Mouse (Mus musculus) gastrocnemius, adult 18-20 months (tissue): Measurements from ENCODE around the gene Nnat. TPM values are rescaled to one million over a fixed set of nuclear protein-coding genes. Genes with fewer than 3 reads are reported as not detected.
"Not testable (repeated sequence)": the region's sequence is repeated elsewhere in the genome, so short reads cannot be mapped to it uniquely, and the experiment has no call there.

ENCODE experiments used
- DNase-seq: peaks from one replicate; pipeline ENCODE4 v3.0.0; 2021; ENCODE audit warnings: low spot score
- total RNA-seq, 2 experiments: library from RNA; stranded (reverse); gene quantifications; 2 replicates each; pipeline ENCODE4 v1.2.3; 2021

The Nnat gene
- total RNA-seq, 2 experiments from 2014 or later = 1.6 to 16.4 TPM

DNA sequence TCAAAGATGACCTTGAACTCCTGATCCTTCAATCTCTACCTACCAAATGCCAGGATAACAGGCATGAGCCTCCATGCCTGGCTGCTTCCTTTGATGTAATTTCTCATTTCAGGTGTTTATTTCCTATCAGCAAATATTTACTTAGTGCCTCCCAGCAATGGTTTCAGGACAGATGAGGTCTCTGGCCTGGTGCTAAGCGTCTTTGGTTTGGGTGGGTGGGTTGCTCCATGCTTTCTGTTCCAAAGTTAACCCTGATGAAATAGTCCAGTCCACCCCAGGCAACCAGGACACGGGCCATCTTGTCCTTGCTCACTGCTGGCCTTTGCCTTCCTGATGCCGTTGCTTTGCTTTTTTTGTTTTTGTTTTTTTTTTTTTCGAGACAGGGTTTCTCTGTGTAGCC is 9.6 kb upstream of the Nnat start:
- no peak for DNase-seq

DNA sequence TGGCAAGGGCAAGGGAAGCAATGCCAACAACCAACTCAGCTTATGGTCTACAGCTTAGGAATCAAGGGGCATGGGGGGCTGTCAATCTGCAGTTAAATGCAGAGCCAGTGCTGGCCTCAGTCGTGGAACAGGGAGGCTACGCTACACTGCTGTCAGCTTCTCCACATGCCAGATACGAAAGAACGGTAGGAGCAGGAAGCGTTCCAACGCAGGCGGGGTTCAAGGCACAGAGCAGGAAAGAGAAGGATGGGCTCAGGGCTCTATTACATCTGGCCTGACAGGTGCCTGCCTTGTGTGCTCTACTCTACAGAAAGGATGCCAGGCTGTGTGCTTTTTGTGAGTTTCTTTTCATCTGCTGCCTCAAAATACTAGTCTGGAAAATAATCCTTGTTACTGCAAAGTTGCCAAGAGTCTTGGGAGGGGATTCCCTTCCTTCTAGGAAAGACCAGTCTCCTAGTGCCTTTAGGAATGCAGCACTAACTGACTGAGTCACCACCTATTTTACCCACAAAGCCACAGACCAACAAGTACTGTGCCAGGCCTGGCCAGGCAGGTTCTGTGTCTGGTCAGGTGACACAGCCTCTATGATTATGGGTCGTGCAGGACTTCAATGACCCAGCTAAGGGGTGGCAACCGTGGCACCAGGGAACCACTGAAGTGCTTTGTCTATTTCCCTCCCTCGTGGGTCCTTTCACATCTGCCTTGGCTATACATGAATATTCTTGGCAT is 7.6 kb upstream of the Nnat start:
- no peak for DNase-seq

DNA sequence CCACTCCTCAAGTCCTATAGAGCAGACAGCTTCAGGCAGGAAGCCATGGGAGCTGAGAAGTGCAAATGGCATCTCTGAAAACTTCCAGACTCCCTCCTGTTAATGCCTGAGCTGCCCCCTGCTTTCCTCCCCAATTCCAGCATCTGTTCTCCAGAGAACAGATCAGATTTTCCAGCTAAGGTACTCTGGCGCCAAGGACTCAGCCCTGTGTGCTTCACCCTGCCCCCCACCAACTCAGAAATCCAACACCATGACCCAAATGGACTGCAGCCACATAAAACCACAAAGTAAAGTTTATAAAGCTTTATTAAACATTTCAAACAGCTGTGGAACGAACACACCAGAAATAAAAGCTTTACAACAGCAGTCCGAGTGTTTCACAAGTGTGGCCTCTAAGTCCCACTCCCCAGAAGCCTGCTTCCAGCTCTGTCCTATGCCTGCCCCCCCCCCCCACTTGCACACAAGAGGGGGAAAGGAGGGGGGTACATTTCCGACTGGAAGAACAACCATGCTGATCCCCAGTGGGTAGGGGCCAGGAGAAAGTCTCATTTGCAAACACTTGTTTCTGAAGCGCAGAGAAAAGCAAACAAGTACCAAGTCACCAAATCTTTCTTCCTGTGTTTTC is 3.7 kb upstream of the Nnat start:
- peak; percentile 36 for DNase-seq

DNA sequence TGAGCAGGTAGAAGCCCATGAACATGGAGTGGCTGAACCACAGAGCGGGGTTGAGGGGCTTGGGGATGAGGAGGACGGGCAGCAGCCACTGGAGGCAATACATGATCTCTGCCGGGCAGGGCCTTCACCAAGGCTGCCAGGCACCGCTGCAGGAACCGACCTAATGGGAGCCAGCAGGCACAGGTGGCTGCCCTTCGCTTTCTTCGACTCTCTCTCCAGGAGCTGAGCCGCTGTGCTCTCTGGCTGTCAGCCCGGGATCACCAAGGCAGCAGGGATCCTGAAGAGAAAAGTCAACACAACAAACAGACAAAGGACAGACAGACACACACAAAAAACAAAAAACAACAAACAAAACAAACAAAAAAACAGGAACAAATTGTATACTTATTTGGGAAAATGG is 1.8 kb upstream of the Nnat start:
- peak; percentile 56 for DNase-seq

DNA sequence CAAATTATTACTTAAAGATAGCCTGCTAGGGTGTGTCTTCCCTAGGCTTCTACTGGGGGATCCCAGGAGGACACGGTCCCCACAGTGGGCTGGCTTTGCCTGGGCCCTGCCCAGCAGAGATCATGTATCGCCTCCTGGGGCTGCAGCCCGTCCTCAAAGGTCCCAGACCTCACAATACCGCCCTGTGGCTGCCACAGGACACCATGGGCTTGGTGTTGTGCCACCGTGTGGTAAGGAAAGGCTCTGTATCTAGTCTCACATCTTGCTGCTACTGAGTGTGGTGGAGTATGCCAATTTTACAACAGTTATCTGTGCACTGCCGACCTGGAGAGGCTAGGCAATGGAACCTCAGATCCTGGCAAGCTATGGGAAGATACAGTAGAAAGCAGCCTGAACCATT is 1.4 kb upstream of the Nnat start:
- DNase-seq = peak; percentile 68

GRCm38 (mm10) chr2:157559440-157559839 is 438 bp upstream of the Nnat start:
- no peak for DNase-seq

GRCm38 (mm10) chr2:157560302-157560701 is 424 bp downstream of the Nnat start:
- DNase-seq = no peak

DNA sequence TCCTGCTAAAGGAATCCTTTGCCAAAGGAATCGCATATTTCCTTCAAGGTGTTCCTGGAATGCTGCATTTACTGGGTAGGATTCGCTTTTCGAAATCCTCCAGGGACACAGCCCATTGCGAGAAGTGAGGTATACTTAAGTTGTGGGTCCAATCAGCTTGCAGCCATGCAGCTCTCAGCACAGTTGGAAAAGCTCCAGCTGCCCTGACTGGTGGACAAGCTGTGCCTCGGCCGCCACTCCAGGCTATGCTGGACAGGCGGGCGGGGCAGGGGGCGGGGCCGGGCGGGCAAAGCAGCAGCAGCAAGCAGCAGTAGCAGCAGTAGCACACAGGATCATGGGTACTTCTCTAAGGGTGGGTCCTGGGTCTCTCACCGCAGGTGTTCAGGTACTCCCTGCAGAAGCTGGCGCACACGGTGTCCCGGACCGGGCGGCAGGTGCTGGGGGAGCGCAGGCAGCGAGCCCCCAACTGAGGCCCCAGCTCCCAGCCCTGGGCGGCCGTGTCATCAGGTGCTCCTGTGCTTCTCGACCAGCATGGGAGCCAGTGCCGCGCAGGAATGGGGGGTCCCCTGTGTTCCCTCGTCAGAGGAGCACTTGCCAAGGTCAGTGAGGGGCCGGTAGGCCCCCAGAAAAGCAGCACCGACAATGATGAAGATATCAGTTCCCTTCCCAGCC is 1.4 kb downstream of the Nnat start:
- DNase-seq = peak; percentile 84

- no peak for DNase-seq
Measured at GRCm38 (mm10) chr2:157563031-157563430, 3.2 kb downstream of the Nnat start.

- no peak for DNase-seq
Measured at GRCm38 (mm10) chr2:157564723-157565122, 4.8 kb downstream of the Nnat start.

GRCm38 (mm10) chr2:157565446-157565845 is 5.6 kb downstream of the Nnat start:
- no peak for DNase-seq

GRCm38 (mm10) chr2:157565898-157566259 is 6.0 kb downstream of the Nnat start:
- no peak for DNase-seq

- peak; percentile 88 for DNase-seq
Measured at GRCm38 (mm10) chr2:157566260-157566952, 6.5 kb downstream of the Nnat start.

DNA sequence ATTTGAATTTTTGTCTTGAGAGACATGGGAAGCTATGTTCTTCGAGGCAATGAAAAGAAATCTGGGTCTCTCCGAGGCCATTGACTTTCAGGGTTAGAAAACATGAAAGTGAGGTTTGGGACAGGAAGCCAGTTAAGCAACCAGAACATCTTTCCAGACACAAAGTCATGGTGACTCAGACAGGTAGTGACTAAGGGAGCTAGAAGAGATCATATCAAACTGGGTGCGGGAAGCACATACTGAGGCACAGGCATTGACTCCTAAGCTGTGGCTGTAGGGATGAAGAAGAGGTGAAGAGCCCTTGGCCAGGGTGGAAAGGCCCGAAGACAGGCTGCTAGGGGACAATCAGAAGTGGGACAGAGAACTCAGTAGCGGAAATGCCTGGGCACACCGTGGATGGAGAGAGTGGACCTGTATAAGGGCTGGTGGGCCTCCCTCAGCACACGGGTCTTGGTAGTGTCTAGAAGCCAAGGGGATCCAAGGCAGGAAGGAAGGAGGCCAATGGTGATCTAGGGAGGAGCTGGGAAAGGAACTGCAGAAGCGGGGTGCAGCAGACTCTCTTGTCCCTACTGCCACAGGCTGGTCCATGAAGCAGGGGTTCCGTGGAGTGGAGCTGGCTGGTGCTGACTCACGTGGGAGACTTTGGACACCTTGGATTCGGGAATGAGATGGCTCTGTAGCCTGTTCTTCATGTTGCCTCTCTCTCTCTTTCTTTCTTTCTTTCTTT is 7.5 kb downstream of the Nnat start:
- no peak for DNase-seq

- no peak for DNase-seq
Measured at GRCm38 (mm10) chr2:157568881-157569280, 9.0 kb downstream of the Nnat start.

GRCm38 (mm10) chr2:157569796-157570485 is 10.1 kb downstream of the Nnat start:
- DNase-seq = no peak

DNA sequence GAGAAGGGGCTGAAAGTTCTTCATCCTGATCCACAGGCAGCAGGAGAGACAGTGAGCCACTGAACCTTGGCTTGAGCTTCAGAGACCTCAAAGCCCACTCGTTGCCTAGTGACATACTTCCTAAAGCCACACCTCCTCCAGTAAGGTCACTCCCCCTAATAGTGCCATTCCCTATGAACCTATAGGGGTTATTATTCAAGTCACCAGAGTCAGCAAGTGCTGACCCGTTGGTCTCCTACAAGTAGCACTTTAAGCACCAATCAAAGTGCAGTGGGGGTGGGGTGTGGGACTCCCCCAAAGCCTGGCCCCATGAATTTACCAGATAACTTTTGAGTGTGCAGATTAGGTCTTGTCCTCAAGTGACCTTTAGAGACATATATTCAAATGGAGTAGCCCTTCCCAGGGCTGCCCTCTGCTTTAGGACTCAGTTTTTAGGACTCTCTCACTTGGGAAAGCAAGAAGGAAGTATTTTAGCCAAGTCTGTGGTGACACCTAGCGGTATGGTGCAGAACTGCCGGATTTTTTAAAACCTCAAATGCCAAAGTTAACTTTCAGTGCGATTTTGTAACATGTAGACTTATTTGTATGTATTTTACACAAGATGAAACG is 11.4 kb downstream of the Nnat start, which contains the start of gene Blcap:
Gene Blcap, minus strand, starts transcription at position 51 of the 609 bp plus-strand sequence.
- peak; percentile 58 for DNase-seq

- no peak for DNase-seq
Measured at GRCm38 (mm10) chr2:157572786-157573185, 12.9 kb downstream of the Nnat start.

- DNase-seq = not testable (repeated sequence)
Measured at GRCm38 (mm10) chr2:157585351-157585750, 25.5 kb downstream of the Nnat start.

GRCm38 (mm10) chr2:157596876-157597566 is 37.1 kb downstream of the Nnat start:
- DNase-seq = no peak
